Mouse (Mus musculus) WW6 (cell line): ENCODE results near the gene Adam23.

Experiments
- DNase-seq: peaks from one replicate; pipeline ENCODE4 v3.0.0-alpha.2; 2013; ENCODE audit warnings: low read depth, low spot score

The Adam23 gene

GRCm38 (mm10) chr1:63478946-63479345 lies 33.3 kb downstream of the Adam23 start:
- DNase-seq, result no peak

DNA sequence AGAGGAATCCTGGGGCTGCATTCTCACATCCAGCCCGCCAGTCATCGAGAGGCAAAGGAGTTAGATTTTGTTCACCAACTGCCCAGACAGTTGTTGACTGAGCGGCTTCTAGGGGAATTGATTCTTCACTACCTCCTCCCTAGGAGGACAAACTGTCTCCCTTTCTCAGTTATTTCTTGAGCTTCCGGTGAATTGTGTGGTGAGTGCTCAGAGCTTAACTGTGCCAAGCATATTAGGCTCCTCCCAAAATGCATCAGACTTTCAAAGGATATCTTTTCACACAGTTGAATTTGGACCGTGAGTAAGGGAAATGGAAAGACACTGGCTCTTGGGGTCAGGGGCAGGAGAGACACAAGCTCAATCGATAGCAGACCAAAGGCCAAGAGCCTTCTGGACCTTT lies 39.0 kb downstream of the Adam23 start:
- no peak for DNase-seq

- DNase-seq, result no peak
Observed at GRCm38 (mm10) chr1:63486646-63487045, 41.0 kb downstream of the Adam23 start.

GRCm38 (mm10) chr1:63491001-63491400 lies 45.3 kb downstream of the Adam23 start:
- DNase-seq, result no peak

DNA sequence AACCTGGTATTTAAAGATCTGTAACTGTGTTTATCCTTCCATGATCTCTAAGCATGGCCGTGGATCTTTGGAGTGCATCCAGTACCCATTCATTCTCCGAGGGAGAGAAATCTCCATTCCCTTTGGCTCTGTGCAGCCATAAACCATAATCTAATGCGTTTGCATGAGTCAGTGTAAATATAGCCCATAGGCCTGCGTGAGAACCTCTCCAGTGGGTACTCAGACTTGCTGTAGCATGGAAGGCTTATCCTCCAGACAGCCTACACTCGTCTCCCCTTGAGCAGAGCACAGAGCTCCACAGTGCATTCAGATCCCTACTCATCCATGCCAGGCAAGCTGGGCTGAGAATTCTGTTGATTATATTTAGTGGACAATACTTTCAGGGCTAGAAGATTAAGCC lies 47.6 kb downstream of the Adam23 start:
- DNase-seq, result no peak

- no peak for DNase-seq
Observed at GRCm38 (mm10) chr1:63507386-63507785, 61.7 kb downstream of the Adam23 start.

DNA sequence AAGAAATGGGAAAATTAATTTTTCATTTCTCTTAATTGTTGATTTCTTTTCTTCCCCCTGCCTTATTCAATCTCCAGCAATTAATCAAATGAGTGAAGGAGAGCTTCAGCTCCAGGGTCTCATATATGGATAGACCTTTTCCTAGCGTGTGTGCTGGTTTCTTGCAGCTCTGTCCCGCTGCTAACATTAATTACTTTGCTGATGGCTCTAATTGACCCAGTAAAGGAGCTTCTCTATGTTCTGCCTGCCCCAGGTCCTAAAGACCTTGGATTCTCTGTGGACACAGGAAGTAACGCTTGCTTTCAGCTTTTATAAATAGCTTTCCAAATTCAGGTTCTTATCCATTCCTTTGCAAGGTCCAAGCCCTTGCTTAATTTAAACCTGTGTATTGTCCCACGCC lies 63.1 kb downstream of the Adam23 start:
- DNase-seq, result no peak

DNA sequence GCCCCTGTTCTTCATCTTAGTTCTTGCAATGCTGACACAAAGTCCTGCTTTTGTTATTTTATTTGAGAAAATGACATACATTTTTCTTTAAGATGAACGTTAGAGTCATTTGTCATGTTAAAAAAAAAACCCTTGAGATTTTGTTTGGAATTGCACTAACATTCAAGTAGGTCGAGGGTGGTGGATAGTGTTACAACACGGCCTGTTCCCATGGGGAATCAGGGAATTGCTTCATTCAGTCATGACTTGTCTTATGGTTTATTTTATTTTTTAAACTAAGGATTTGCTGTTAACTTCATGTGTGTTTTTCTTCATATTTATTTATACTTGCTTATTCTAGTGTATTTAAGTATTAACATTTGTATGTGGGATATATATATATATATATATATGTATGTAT lies 65.7 kb downstream of the Adam23 start:
- no peak for DNase-seq

GRCm38 (mm10) chr1:63517800-63518199 lies 72.1 kb downstream of the Adam23 start:
- DNase-seq, result no peak

DNA sequence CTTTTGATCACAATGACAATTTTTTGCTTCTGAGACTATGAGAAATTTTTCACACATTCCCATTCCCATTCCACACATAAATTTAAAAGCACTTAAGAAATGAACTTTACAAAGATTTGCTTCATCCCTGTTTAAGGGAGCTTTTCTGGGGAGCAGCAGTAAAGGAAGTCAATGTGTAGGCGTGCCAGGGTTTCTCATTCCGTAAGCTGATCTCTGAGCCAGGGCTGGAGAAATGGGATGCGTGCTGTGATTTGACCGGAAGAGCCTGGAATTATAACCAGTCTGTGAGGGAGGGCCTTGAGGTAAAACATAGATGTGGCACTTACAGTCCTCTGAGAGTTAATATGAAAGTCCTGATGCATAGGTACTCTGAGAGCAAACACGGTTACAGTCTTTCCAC lies 73.1 kb downstream of the Adam23 start:
- DNase-seq, result no peak

DNA sequence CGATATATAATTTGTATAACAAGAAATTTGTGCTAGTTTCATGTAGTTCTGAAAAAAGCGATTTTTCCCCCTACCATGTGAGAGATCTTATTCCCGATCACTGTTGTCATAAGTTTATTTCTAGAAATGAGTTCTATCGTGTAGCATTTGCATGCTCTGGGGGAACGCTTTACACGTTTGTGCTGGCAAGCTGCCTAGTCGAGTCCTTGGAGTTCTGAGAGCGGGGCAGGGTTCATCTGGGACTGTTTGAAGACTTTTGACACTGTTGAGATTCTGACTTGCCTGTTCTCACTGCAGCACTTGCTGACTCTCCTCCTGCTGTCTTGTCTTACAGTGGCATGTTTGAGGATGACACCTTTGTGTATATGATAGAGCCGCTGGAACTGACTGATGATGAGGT lies 84.2 kb downstream of the Adam23 start:
- no peak for DNase-seq

- DNase-seq, result no peak
Observed at GRCm38 (mm10) chr1:63534271-63534827, 88.7 kb downstream of the Adam23 start.

- no peak for DNase-seq
Observed at GRCm38 (mm10) chr1:63539884-63540613, 94.4 kb downstream of the Adam23 start.

DNA sequence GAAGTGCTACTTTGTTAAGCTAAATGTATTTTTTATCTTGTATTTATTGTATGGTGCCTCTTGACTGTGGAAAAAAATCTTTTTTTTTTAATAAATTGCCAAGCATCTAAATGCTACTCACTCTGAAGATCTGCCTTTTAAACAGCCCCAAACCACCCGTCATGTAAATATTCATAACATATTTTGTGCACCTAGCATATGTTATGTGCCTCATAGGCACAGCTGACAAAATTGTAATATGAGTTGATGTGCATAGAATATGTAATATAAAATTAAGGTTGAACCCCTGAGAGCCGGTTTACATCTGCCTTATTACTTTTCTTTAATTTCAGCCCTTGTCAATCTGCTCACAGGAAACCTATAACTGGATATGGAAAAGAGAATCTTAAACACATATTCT lies 98.4 kb downstream of the Adam23 start:
- DNase-seq, result no peak

DNA sequence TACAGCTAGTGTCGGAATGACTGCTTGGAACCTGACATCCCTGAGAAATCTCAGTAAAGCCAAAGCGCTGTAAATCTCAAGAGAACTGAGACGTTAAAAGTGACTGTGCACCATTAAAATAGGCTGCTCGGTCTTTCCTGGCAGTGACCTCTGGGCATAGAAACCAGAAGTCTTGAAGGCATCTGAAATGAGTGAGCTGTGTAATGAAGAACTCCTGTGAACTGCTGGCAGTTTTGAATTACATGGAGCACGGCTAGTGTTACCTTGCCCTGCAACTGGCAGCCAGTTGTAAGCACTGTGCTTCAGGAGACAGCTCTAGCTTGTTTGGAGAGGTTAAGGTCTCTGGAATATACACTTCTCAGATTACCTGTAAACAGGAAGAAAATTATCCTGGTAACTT lies 107.3 kb downstream of the Adam23 start:
- DNase-seq, result no peak

- DNase-seq, result no peak
Observed at GRCm38 (mm10) chr1:63561772-63562520, 116.3 kb downstream of the Adam23 start.

DNA sequence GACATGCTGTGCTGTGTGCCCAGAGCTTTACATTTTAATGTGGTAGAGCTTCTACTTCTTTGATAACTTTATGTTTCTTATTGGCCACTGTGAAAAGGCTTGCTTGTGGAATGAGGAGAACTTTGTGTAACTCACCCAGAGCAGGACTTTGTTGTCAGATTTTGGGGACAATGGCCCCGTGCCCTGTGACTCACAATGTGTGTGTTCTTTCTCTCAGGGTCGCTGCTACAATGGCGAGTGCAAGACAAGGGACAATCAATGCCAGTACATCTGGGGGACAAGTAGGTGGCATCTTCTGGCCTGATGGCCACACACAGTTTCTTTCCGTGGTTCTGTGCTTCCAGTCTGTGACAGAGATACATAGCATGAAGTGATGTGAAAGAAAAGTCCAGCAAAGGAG lies 118.2 kb downstream of the Adam23 start:
- DNase-seq, result no peak

DNA sequence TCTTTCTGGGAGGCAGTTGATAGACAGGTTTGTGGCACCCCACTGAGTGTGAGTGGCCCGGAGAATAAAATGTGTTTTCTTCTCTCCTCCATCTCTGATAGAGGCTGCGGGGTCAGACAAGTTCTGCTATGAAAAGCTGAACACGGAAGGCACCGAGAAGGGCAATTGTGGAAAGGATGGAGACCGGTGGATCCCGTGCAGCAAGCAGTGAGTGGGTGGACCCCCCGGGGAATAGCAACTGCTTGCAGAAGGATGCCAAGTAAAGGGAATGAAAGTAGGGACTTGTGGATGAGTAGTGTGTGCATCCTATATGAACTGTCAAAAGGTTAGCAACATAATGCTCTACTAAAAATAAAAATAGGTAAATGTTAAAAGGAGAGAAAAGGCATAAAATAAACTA lies 120.8 kb downstream of the Adam23 start:
- DNase-seq, result no peak

- DNase-seq, result no peak
Observed at GRCm38 (mm10) chr1:63567031-63567430, 121.3 kb downstream of the Adam23 start.

GRCm38 (mm10) chr1:63572229-63572628 lies 126.5 kb downstream of the Adam23 start:
- DNase-seq, result no peak

- DNase-seq, result no peak
Observed at GRCm38 (mm10) chr1:63573432-63573831, 127.7 kb downstream of the Adam23 start.

- DNase-seq, result no peak
Observed at GRCm38 (mm10) chr1:63573864-63574611, 128.3 kb downstream of the Adam23 start.
